In the genomic region with DNA sequence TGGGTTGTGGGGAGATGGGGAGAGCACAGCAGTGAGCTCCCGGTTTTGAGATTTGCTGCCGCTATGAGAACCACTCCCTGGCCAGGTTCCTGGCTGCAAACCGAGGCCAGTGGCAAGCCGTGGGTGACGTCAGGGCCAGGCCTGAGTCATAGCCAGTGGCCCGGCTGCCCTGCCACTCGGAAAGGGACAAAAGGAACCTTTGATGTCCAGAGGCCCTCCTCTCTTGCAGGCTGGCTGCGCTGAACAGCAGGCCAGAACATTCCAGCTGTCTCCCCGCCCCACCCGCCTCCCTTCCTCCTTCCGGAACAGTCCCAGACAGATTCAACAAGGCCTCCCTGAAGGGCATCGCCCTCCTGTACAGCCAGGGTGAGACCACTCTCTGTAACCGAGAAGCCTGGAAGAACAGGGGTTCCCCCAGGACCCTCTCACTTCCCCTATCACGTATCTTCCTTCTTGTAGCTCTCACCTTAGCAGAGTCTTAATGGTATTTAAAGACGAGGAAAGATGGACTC, we compare ENCODE assay signal across 8 mouse cellular contexts. TPM values are rescaled to one million over a fixed set of nuclear protein-coding genes. Genes with fewer than 3 reads are reported as not detected.
DNase-seq lines count a peak whose midpoint lies in the region; ATAC-seq lines count a peak whose summit lies in the region.

Gene Zbtb38 (minus strand): TSS at position 229 of the 512 bp plus-strand sequence.

- peaks cover 6% of the 10 kb centered on the region; the same call in 1 of the 2 replicates for H3K9me3 ChIP-seq in embryonic facial prominence, embryonic 14.5 days (ENCODE audit: control insufficient read depth, low read length)
- no peaks in the 10 kb centered on the region for H3K9me3 ChIP-seq in heart, embryonic 10.5 days
- peaks cover 3% of the 10 kb centered on the region; the same call in 1 of the 2 replicates for H3K9me3 ChIP-seq in limb, embryonic 12.5 days
- H3K9me3 ChIP-seq in midbrain, embryonic 15.5 days: no peaks in the 10 kb centered on the region

- no peaks in the 10 kb centered on the region for H3K4me1 ChIP-seq in embryonic facial prominence, embryonic 14.5 days (ENCODE audit: control insufficient read depth, insufficient read depth, low read length)
- H3K4me1 ChIP-seq in heart, embryonic 10.5 days: peaks cover 29% of the 10 kb centered on the region
- peaks cover 3% of the 10 kb centered on the region; the same call in 1 of the 2 replicates for H3K4me1 ChIP-seq in limb, embryonic 12.5 days (replicated peaks)
- H3K4me1 ChIP-seq in midbrain, embryonic 15.5 days: no peaks in the 10 kb centered on the region

- 37% methylated on average over 13 of the region's 15 CpGs for WGBS in embryonic facial prominence, embryonic 14.5 days
- WGBS in heart, embryonic 10.5 days: 43% methylated on average over 15 of the region's 15 CpGs
- WGBS in limb, embryonic 12.5 days: 59% methylated on average over 15 of the region's 15 CpGs
- 54% methylated on average over 15 of the region's 15 CpGs for WGBS in midbrain, embryonic 15.5 days

- no peaks in the 10 kb centered on the region for H3K27me3 ChIP-seq in embryonic facial prominence, embryonic 14.5 days (replicated peaks; ENCODE audit: control insufficient read depth, insufficient read depth, low read length)
- H3K27me3 ChIP-seq in heart, embryonic 10.5 days (ENCODE audit: insufficient read depth, poor library complexity, severe bottlenecking): no peaks in the 10 kb centered on the region
- H3K27me3 ChIP-seq in limb, embryonic 12.5 days: no peaks in the 10 kb centered on the region
- no peaks in the 10 kb centered on the region for H3K27me3 ChIP-seq in midbrain, embryonic 15.5 days (replicated peaks)

- peak within 1 kb of the TSS; percentile 4 for H3K27ac ChIP-seq in embryonic facial prominence, embryonic 14.5 days (replicated peaks; ENCODE audit: low read depth, low read length)
- peak within 1 kb of the TSS; percentile 84 for H3K27ac ChIP-seq in heart, embryonic 10.5 days
- peak within 1 kb of the TSS; percentile 45; the same call in 1 of the 2 replicates for H3K27ac ChIP-seq in limb, embryonic 12.5 days
- H3K27ac ChIP-seq in midbrain, embryonic 15.5 days: no peak within 1 kb of the TSS

- H3K9ac ChIP-seq in embryonic facial prominence, embryonic 14.5 days (ENCODE audit: low read depth, low read length): peak within 1 kb of the TSS; percentile 25; the same call in 1 of the 2 replicates
- H3K9ac ChIP-seq in limb, embryonic 12.5 days (replicated peaks): no peak within 1 kb of the TSS
- H3K9ac ChIP-seq in midbrain, embryonic 15.5 days: no peak within 1 kb of the TSS

- no peak within 1 kb of the TSS for H3K4me3 ChIP-seq in embryonic facial prominence, embryonic 14.5 days (ENCODE audit: low read depth, low read length)
- peak within 1 kb of the TSS; percentile 23; the same call in 1 of the 2 replicates for H3K4me3 ChIP-seq in heart, embryonic 10.5 days
- H3K4me3 ChIP-seq in limb, embryonic 12.5 days (replicated peaks): no peak within 1 kb of the TSS
- no peak within 1 kb of the TSS for H3K4me3 ChIP-seq in midbrain, embryonic 15.5 days

- ATAC-seq in embryonic facial prominence, embryonic 14.5 days (ENCODE audit: low read depth): peak; percentile 86
- peak; percentile 47 for ATAC-seq in limb, embryonic 12.5 days (ENCODE audit: insufficient number of reproducible peaks, insufficient read depth, low FRiP score, low TSS enrichment, low read depth)
- ATAC-seq in midbrain, embryonic 15.5 days (replicated peaks): peak; percentile 39; the same call in 1 of the 2 replicates

- H3K4me2 ChIP-seq in embryonic facial prominence, embryonic 14.5 days (ENCODE audit: low read depth, low read length): no peak within 1 kb of the TSS
- no peak within 1 kb of the TSS for H3K4me2 ChIP-seq in limb, embryonic 12.5 days
- H3K4me2 ChIP-seq in midbrain, embryonic 15.5 days: no peak within 1 kb of the TSS

- DNase-seq in 3134 (ENCODE audit: extremely low read depth, insufficient read length, low spot score): peak; percentile 93
- DNase-seq in adrenal gland, adult 8-10 months: peak; percentile 95
- peak; percentile 77 for DNase-seq in embryonic facial prominence, embryonic 14.5 days (ENCODE audit: low spot score)
- peak; percentile 92 for DNase-seq in heart, embryonic 10.5 days (ENCODE audit: low spot score)
- DNase-seq in kidney, adult 9 months: peak; percentile 77
- peak; percentile 40 for DNase-seq in telencephalon, adult 2 months (ENCODE audit: low read depth, low spot score)

- no peaks in the 10 kb centered on the region for H3K36me3 ChIP-seq in embryonic facial prominence, embryonic 14.5 days (ENCODE audit: control insufficient read depth, insufficient read depth, low read length)
- H3K36me3 ChIP-seq in heart, embryonic 10.5 days: peaks cover 15% of the 10 kb centered on the region; the same call in 1 of the 2 replicates
- no peaks in the 10 kb centered on the region for H3K36me3 ChIP-seq in limb, embryonic 12.5 days
- no peaks in the 10 kb centered on the region for H3K36me3 ChIP-seq in midbrain, embryonic 15.5 days (replicated peaks)

RNA-seq across cellular contexts. Expression of gene Zbtb38, which starts in this region (rescaled TPM):
- 10 to 100 TPM; 55.4 to 88.4 (median 70.5) TPM for total RNA-seq in adrenal gland, adult 8-10 months (2022)
- 17.1 and 18.1 TPM in 2 replicates for polyA plus RNA-seq in embryonic facial prominence, embryonic 14.5 days (2014; fragmentation: Nextera tagmentation; extraction: Ambion mirVana)
- 13.4 and 24.5 TPM in 2 replicates for polyA plus RNA-seq in heart, embryonic 10.5 days (2016; fragmentation: Nextera tagmentation; extraction: Ambion mirVana)
- 10.2 and 11.6 TPM in 2 replicates for polyA plus RNA-seq in limb, embryonic 12.5 days (2016; fragmentation: Nextera tagmentation; extraction: Ambion mirVana)
- polyA plus RNA-seq in midbrain, embryonic 15.5 days (2015; fragmentation: Nextera tagmentation; extraction: Ambion mirVana): 57.2 and 59.2 TPM in 2 replicates

Comparison
In these comparisons a context has a peak if more than half of its experiments do, and no peak if none do; other contexts are left out.
1. DNase-seq: peak in every context shown above with its lines; median percentile 95 in adrenal gland, adult 8-10 months; 93 in 3134; 92 in heart, embryonic 10.5 days; 77 in embryonic facial prominence, embryonic 14.5 days; 77 in kidney, adult 9 months; 40 in telencephalon, adult 2 months.